Mouse (Mus musculus): ENCODE data around the gene Hoxd3. TPM values are rescaled to one million over a fixed set of nuclear protein-coding genes. Genes with fewer than 3 reads are reported as not detected.

Hoxd3 gene
- polyA plus RNA-seq, 1 experiment from 2014 or later: not detected

DNA sequence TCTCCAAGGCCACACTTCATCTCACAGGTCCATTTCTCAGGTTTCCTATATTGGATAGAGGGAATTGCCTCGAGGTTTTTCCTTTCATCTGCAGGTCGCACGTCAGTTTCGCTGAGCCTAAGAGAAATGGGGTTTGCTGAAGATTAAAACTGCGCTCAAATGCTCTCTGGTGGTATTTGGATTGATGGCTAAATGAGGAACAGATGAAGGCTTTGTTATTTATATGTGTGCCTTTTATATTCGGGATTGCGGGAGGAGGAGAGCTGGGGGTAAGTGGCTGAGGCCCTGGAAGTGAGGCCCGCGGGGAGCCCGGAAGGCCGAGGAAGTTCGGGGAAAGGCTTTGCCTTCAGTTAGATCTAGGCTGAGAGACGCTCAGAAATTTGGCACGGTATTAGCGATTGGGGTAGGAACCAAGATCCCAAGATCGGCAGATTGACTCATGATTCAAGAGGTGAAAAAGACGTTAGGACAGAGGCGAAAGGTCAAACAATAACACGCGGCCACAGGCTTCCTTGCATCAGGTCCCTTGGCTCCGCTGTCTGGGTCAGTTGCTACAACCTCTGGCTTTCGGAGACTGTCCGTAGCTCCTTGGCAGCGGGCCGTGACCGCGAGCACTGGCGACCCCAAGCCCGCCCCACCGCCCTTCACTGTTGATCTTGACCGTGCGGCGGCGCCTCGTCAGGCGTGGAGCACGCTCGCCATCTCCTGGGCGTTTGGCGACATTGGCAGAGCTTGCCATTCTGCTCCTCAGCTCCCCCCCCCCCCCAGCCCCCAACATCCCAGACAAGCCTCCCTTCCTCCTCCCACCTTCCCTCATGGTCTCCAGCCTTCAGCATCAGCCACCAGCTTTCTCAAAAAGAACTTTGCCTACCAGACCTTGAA is 39.0 kb upstream of the Hoxd3 start:
- peaks cover 97% of the 10 kb centered on the region for H3K27me3 ChIP-seq
- H3K9me3 ChIP-seq: no peaks in the 10 kb centered on the region
- peak overlapping the region; percentile 49 for H3K4me2 ChIP-seq
- under 1% methylated on average over 40 of the region's 40 CpGs for WGBS
- no peak overlapping the region for H3K27ac ChIP-seq
- no peak overlapping the region for H3K9ac ChIP-seq
- H3K4me1 ChIP-seq: peaks cover 16% of the 10 kb centered on the region
- peak; percentile 76 for ATAC-seq (ENCODE audit: low FRiP score)
- peak overlapping the region; percentile 29 for H3K4me3 ChIP-seq (replicated peaks)
- H3K36me3 ChIP-seq (replicated peaks): no peaks in the 10 kb centered on the region

DNA sequence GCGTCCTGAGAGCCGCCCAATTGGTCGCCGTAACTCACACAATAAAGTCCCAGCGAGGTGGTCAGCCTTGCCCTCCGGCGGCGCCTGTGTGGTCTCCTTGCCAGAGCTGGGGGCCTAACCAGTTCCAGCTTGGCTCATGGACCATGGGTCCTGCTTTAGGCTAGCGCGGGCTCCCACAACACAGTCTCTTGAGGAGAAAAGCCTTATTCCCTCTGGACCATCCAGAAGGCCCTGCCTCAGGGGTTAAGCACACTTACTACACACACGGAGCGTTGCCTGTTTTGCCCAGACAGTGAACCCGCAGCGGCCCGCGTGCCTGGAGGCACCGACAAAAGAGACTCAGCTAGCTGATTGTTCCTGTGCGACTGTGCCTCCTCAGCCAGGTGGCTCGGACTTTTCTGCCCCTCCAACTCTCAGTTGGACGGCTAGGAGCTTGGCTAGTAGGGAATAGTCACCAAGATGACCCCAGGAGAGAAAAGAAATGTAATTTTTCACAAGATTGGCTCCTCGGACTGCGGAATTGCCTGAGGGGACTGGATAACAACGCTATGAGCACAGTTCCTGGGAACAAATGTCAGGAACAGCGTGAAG is 37.8 kb upstream of the Hoxd3 start:
- peaks cover 97% of the 10 kb centered on the region for H3K27me3 ChIP-seq
- ATAC-seq (ENCODE audit: low FRiP score): no peak
- H3K36me3 ChIP-seq (replicated peaks): no peaks in the 10 kb centered on the region
- under 1% methylated on average over 24 of the region's 24 CpGs for WGBS
- H3K9me3 ChIP-seq: no peaks in the 10 kb centered on the region
- H3K4me3 ChIP-seq (replicated peaks): no peak overlapping the region
- H3K27ac ChIP-seq: no peak overlapping the region
- H3K4me1 ChIP-seq: peaks cover 6% of the 10 kb centered on the region
- H3K9ac ChIP-seq: no peak overlapping the region
- no peak overlapping the region for H3K4me2 ChIP-seq

DNA sequence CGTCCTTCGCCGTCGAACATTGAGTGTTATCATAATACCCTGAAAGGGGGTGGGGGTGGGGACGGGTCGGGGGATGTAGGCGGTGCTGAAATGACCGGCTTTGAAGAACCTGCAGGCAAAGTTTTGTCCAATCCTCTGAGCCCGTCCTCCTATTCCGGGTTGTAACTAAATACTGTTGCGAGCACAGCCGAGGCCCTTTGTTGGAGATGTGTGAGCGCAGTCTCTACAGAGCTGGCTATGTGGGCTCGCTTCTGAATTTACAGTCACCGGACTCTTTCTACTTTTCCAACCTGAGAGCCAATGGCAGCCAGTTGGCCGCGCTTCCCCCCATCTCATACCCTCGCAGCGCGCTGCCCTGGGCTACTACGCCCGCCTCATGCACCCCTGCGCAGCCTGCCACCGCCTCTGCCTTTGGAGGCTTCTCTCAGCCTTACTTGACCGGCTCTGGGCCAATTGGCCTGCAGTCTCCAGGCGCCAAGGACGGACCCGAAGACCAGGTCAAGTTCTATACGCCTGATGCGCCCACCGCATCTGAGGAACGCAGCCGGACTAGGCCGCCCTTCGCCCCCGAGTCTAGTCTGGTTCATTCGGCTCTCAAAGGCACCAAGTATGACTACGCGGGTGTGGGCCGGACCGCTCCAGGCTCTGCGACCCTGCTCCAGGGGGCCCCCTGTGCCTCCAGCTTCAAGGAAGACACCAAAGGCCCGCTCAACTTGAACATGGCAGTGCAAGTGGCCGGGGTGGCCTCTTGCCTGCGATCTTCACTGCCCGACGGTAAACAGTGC is 36.7 kb upstream of the Hoxd3 start, which contains the start of gene Hoxd12:
TSS of gene Hoxd12 (plus strand) at position 133 of the 785 bp plus-strand sequence.
- no peak within 1 kb of the TSS for H3K4me2 ChIP-seq
- peaks cover 6% of the 10 kb centered on the region for H3K4me1 ChIP-seq
- 2% methylated on average over 47 of the region's 47 CpGs for WGBS
- no peak for ATAC-seq (ENCODE audit: low FRiP score)
- H3K36me3 ChIP-seq (replicated peaks): no peaks in the 10 kb centered on the region
- H3K9me3 ChIP-seq: no peaks in the 10 kb centered on the region
- H3K4me3 ChIP-seq (replicated peaks): no peak within 1 kb of the TSS
- no peak within 1 kb of the TSS for H3K9ac ChIP-seq
- H3K27ac ChIP-seq: no peak within 1 kb of the TSS
- H3K27me3 ChIP-seq: peaks cover 97% of the 10 kb centered on the region

DNA sequence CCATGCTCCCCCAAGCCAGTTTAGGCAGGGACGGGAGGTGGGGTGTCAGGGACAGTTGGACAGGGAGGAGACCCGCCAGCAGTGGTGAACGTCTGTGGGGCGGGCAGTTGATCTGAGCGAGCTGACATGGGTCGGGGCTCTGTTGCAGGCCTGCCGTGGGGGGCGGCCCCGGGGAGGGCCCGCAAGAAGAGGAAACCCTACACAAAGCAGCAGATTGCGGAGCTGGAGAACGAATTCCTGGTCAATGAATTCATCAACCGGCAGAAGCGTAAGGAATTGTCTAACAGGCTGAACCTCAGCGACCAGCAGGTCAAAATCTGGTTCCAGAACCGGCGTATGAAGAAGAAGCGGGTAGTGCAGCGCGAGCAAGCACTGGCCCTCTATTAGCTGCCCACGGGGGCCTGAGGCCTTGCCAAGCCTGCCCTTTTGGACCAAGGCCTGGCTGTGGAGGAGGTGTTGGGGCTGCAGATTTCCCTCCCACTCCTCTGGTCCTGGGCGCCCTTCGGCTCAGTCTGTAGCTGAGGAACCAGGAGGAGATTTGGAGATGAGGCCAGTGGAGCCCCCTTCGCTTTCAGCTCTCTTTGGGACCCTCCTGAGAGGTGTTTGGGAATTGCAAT is 36.0 kb upstream of the Hoxd3 start:
- H3K9ac ChIP-seq: no peak overlapping the region
- no peaks in the 10 kb centered on the region for H3K9me3 ChIP-seq
- no peak overlapping the region for H3K27ac ChIP-seq
- H3K4me2 ChIP-seq: no peak overlapping the region
- peaks cover 99% of the 10 kb centered on the region for H3K27me3 ChIP-seq
- peaks cover 6% of the 10 kb centered on the region for H3K4me1 ChIP-seq
- no peaks in the 10 kb centered on the region for H3K36me3 ChIP-seq (replicated peaks)
- ATAC-seq (ENCODE audit: low FRiP score): no peak
- no peak overlapping the region for H3K4me3 ChIP-seq (replicated peaks)
- WGBS: 4% methylated on average over 24 of the region's 24 CpGs

DNA sequence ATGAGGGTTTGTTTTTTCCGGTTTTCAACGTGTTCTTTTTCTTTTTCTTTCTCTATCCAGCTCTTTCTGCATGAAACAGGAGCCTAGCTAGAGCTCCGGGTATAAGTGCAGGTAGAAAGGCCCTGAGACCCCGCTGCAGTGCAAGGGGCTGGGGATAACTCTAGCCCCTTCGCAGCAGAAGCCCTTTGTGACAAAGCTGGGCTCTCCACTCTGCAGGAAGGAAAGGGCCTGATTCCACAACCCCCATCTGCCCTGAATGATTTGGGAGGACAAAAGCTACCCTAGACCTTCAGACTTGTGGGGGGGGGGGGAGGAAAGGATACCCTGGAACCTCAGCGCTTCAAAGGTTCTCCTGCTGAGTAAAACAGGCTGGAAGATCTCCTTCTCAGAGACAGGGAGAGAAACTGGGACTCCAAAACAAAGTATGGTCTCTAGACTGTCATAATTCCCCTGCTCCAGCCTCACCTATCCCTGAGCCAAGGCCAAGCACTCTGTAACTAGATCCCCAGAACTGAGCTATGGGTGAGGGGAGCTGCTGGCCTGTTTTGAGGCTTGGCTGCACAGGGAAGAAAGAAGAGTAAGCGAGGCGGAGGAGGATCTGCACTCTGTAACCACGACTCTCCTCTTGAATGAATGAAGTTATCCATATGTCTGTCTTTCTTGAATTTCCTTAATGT is 35.2 kb upstream of the Hoxd3 start:
- H3K9ac ChIP-seq: no peak overlapping the region
- H3K9me3 ChIP-seq: no peaks in the 10 kb centered on the region
- H3K36me3 ChIP-seq (replicated peaks): no peaks in the 10 kb centered on the region
- no peak for ATAC-seq (ENCODE audit: low FRiP score)
- H3K27me3 ChIP-seq: peaks cover 99% of the 10 kb centered on the region
- H3K27ac ChIP-seq: no peak overlapping the region
- no peak overlapping the region for H3K4me2 ChIP-seq
- H3K4me1 ChIP-seq: peaks cover 6% of the 10 kb centered on the region
- no peak overlapping the region for H3K4me3 ChIP-seq (replicated peaks)
- WGBS: 3% methylated on average over 9 of the region's 9 CpGs

DNA sequence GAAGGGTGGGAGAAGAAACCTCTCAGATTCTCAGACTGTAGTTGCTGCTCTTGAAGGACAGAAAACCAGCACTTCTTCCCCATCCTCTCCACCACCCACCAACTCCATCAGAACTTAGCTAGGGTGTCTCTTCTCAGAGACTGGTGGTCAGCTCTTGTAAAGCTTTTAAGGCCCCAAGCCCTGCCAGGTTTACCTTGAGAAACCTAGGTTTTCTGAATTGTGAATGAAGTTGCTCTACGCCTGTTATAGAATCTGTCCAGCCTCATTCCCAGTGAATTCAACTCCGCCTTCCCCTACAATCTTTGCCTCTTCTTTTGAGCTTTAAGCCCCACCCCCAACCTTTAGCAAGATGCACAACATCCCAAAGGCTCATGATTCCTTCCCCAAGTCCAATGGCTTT is 34.6 kb upstream of the Hoxd3 start:
- no peak overlapping the region for H3K4me3 ChIP-seq (replicated peaks)
- WGBS: 6% methylated on average over 2 of the region's 2 CpGs
- no peaks in the 10 kb centered on the region for H3K9me3 ChIP-seq
- no peak for ATAC-seq (ENCODE audit: low FRiP score)
- H3K27me3 ChIP-seq: peaks cover 99% of the 10 kb centered on the region
- no peak overlapping the region for H3K4me2 ChIP-seq
- H3K9ac ChIP-seq: no peak overlapping the region
- H3K27ac ChIP-seq: no peak overlapping the region
- no peaks in the 10 kb centered on the region for H3K36me3 ChIP-seq (replicated peaks)
- H3K4me1 ChIP-seq: peaks cover 11% of the 10 kb centered on the region

DNA sequence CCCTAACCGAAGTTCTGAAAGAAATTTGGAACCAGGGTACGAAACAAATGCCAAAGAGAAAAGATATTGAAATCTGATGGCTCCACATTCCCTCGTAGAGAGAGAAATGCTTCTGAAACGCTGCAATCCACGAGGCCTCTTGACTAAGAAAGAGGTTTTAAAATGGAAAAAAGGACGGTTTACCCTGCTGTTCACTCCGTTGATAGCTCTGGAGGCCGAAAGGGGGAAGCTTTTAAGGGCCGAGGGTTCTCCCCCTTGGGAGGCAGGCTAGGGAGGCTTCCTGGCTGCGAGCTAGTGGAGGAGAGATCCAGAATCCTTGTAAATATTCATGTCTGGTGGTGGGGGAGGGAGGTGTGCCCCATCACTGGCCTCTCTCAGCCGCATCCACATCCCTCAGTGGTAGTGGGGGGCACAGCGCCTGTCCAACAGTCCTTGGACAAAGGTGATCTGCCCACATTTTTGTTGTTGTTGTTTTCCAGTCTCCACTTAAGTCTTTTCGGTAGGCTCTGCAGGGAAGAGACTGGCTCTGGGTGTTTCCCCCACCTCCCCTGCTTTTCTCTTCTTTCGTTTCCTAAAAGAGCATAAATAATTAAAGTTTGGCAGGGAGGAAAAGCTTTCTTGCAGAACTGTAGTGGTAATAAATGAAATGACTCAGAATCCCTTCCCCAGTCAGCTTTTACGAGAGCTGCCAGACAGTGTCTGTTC is 32.7 kb upstream of the Hoxd3 start, which contains the start of gene Hoxd11:
TSS of gene Hoxd11 (plus strand) at position 667 of the 705 bp plus-strand sequence.
- Histone ChIP-seq H3K4me1 (peaks cover 13% of the 10 kb centered on the region), H3K4me3 (replicated peaks) (no peak within 1 kb of the TSS), H3K4me2 (no peak within 1 kb of the TSS), H3K27me3 (peaks cover 99% of the 10 kb centered on the region), H3K9me3 (no peaks in the 10 kb centered on the region), H3K9ac (no peak within 1 kb of the TSS), H3K27ac (no peak within 1 kb of the TSS), H3K36me3 (replicated peaks) (no peaks in the 10 kb centered on the region)
- ATAC-seq (ENCODE audit: low FRiP score): no peak
- WGBS: 2% methylated on average over 15 of the region's 15 CpGs

DNA sequence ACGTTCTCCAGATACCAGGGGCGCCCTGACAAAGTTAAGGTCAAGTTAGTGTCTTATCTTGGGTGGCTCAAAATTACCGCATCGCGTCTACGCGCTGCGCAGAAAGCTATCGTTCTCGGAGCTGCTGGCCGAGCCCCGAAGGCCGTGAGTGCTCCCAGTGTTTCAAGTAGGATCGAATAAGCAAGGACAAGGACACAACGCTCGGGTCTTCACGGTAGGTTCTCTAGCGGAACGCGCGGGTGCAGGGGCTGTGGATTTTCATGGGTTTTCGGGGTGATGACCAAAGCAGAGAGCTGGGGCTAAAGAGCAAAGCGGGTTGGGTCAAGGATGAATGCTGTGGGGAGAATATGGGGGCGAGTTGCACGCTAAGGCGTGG is 32.1 kb upstream of the Hoxd3 start:
- under 1% methylated on average over 26 of the region's 26 CpGs for WGBS

DNA sequence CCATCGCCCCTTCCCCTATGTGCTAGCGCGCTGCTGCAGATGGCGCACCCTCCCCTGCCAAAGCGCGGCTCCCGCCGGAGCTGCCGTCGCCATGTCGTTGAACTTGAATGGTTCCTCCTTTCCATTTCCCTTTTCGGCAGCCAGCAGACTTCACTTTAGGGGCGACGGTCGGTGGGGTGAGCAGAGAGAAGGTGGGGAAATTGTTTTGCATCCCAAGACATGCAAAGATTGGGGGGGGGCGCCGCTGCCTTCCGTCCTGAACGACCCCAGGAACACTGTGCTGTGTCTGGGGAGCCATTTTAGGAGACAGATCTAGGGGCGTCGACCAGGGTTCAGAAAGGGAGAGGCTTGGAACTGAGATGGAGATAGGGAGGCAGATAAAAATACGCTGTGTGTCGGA is 31.7 kb upstream of the Hoxd3 start:
- no peak overlapping the region for H3K27ac ChIP-seq
- no peaks in the 10 kb centered on the region for H3K9me3 ChIP-seq
- H3K36me3 ChIP-seq (replicated peaks): no peaks in the 10 kb centered on the region
- peaks cover 99% of the 10 kb centered on the region for H3K27me3 ChIP-seq
- no peak for ATAC-seq (ENCODE audit: low FRiP score)
- H3K4me2 ChIP-seq: no peak overlapping the region
- 2% methylated on average over 23 of the region's 23 CpGs for WGBS
- peaks cover 13% of the 10 kb centered on the region for H3K4me1 ChIP-seq
- H3K4me3 ChIP-seq (replicated peaks): no peak overlapping the region
- no peak overlapping the region for H3K9ac ChIP-seq

More for the DNA sequence above, 32.1 kb upstream of the Hoxd3 start:
- Histone ChIP-seq H3K27me3 (peaks cover 99% of the 10 kb centered on the region), H3K36me3 (replicated peaks) (no peaks in the 10 kb centered on the region), H3K4me2 (no peak overlapping the region), H3K4me1 (peaks cover 13% of the 10 kb centered on the region), H3K9me3 (no peaks in the 10 kb centered on the region), H3K9ac (no peak overlapping the region), H3K4me3 (replicated peaks) (no peak overlapping the region), H3K27ac (no peak overlapping the region)
- no peak for ATAC-seq (ENCODE audit: low FRiP score)

DNA sequence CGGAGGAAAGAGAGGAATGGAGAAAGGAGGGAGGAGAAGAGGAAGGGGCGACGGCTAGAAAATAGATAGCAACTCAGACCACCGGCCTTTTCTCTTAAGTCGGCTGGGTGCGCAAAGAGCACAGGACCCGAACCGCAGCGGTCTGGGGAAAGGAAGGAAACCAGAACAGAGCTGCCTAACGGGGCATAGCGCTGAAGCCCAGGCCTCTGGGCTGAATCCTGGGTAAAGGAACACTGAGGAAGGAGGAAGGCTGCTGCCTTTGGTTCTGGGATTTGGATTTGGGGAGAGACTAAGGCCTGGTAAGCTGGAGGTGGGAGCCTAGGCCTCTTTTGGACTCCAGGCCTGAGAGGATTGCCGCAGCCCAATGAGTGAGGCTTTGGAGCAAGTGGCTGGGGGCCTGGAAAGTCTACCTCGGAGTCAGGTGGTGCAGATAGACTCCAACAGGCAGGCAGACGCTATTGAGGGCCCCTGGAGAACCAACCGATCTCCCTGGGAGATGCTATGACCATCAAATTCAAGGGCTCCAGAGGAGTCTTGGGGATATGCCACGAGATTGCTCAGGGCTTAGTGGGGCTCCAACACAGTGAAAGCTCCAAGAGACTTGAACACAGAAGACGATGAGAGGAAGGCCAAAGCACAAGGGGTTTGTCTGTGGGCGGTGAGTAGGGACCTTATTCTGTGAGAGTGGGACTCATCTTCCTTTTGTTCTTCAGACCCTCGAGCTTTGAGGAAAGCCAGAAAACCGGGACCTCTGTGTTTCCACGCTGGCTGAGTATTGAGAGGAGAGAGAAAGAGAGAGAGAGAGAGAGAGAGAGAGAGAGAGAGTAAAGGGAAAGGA is 30.9 kb upstream of the Hoxd3 start:
- 2% methylated on average over 21 of the region's 21 CpGs for WGBS
- H3K4me2 ChIP-seq: no peak overlapping the region
- no peak for ATAC-seq (ENCODE audit: low FRiP score)
- H3K4me3 ChIP-seq (replicated peaks): no peak overlapping the region
- H3K27ac ChIP-seq: no peak overlapping the region
- peaks cover 13% of the 10 kb centered on the region for H3K4me1 ChIP-seq
- H3K27me3 ChIP-seq: peaks cover 98% of the 10 kb centered on the region
- no peaks in the 10 kb centered on the region for H3K36me3 ChIP-seq (replicated peaks)
- no peak overlapping the region for H3K9ac ChIP-seq
- H3K9me3 ChIP-seq: no peaks in the 10 kb centered on the region

All from forebrain, embryonic 12.5 days (tissue).